Mouse (Mus musculus) stomach, embryonic 14.5 days (tissue): Measurements from ENCODE around the gene Mcpt8. TPM values are rescaled to one million over a fixed set of nuclear protein-coding genes. Genes with fewer than 3 reads are reported as not detected.
"Not testable (repeated sequence)": the region's sequence is repeated elsewhere in the genome, so short reads cannot be mapped to it uniquely, and the experiment has no call there.

Experiments used
- ATAC-seq: fragments of 200-750 bp; cut with Nextera tagmentation; 2 replicates; pipeline ENCODE4 v1.8.0; 2017; ENCODE audit warnings: low read depth, moderate TSS enrichment; ENCODE audit not compliant: insufficient number of reproducible peaks, insufficient read depth, low FRiP score
- H3K27ac ChIP-seq: fragments of 300-500 bp; sonication (generic); 2 replicates; pipeline ENCODE4 v1.5.1; 2014; ENCODE audit warnings: mild to moderate bottlenecking, low read length, moderate library complexity, mixed read lengths
- H3K27me3 ChIP-seq: fragments of 300-500 bp; sonication (generic); 2 replicates; pipeline ENCODE4 v1.6.1; 2014; ENCODE audit warnings: low read length, control low read depth, mixed read lengths; ENCODE audit not compliant: control insufficient read depth, insufficient read depth
- H3K36me3 ChIP-seq: fragments of 300-500 bp; sonication (generic); 2 replicates; pipeline ENCODE4 v1.6.1; 2014; ENCODE audit warnings: mild to moderate bottlenecking, control low read depth, low read length, moderate library complexity, mixed read lengths; ENCODE audit not compliant: control insufficient read depth, insufficient read depth
- H3K4me1 ChIP-seq: fragments of 300-500 bp; sonication (generic); 2 replicates; pipeline ENCODE4 v1.6.1; 2014; ENCODE audit warnings: low read length, control low read depth, mixed read lengths; ENCODE audit not compliant: control insufficient read depth, insufficient read depth
- H3K4me2 ChIP-seq: fragments of 300-500 bp; sonication (generic); replicated peaks from 2 replicates; pipeline ENCODE4 v1.6.1; 2014; ENCODE audit warnings: low read depth, low read length, control low read depth
- H3K4me3 ChIP-seq: fragments of 300-500 bp; sonication (generic); 2 replicates; pipeline ENCODE4 v1.5.1; 2014; ENCODE audit warnings: low read depth, low read length, control low read depth
- H3K9ac ChIP-seq: fragments of 300-500 bp; sonication (generic); replicated peaks from 2 replicates; pipeline ENCODE4 v1.6.1; 2014; ENCODE audit warnings: low read depth, mild to moderate bottlenecking, control low read depth, low read length, moderate library complexity, mixed read lengths
- H3K9me3 ChIP-seq: fragments of 300-500 bp; sonication (generic); 2 replicates; pipeline ENCODE4 v1.6.1; 2016; ENCODE audit warnings: low read depth, low read length, control low read depth; ENCODE audit not compliant: control insufficient read depth
- WGBS: fragments of 180-500 bp; shearing (Covaris S2); extraction: QIAGEN DNeasy Blood & Tissue Kit; methylation state at CpG from one replicate; pipeline ENCODE4 v1.1.7; 2014; 5-methylcytosine and 5-hydroxymethylcytosine counted together
- polyA plus RNA-seq: library from polyadenylated mRNA; unstranded; fragments of >200 nt; fragmentation: Nextera tagmentation; extraction: Ambion mirVana; gene quantifications from 2 replicates; pipeline ENCODE4 v1.2.1, GENCODE M21; 2014

Mcpt8 gene
- polyA plus RNA-seq, 1 experiment from 2014 or later = 1.0 TPM

GRCm38 (mm10) chr14:56105016-56105415 is 19.9 kb upstream of the Mcpt8 start:
- Histone ChIP-seq H3K4me1 (no peaks in the 10 kb centered on the region), H3K9ac (no peak overlapping the region), H3K27ac (no peak overlapping the region), H3K27me3 (no peaks in the 10 kb centered on the region), H3K4me3 (no peak overlapping the region), H3K4me2 (no peak overlapping the region), H3K9me3 (no peaks in the 10 kb centered on the region), H3K36me3 (no peaks in the 10 kb centered on the region)
- ATAC-seq = no peak
- WGBS = 81% methylated on average over 5 of the region's 5 CpGs

- no peak overlapping the region for H3K4me3 ChIP-seq
- 56% methylated on average over 3 of the region's 3 CpGs for WGBS
- H3K9ac ChIP-seq = no peak overlapping the region
- H3K9me3 ChIP-seq = no peaks in the 10 kb centered on the region
- ATAC-seq = no peak
- H3K27me3 ChIP-seq = no peaks in the 10 kb centered on the region
- H3K4me1 ChIP-seq = no peaks in the 10 kb centered on the region
- no peaks in the 10 kb centered on the region for H3K36me3 ChIP-seq
- H3K4me2 ChIP-seq = no peak overlapping the region
- no peak overlapping the region for H3K27ac ChIP-seq
Measured at GRCm38 (mm10) chr14:56103452-56103851, 18.4 kb upstream of the Mcpt8 start.

GRCm38 (mm10) chr14:56102386-56102785 is 17.3 kb upstream of the Mcpt8 start, which contains the start of gene Ctsg:
Ctsg (minus strand) TSS chr14:56102574.
- Histone ChIP-seq H3K9me3 (no peaks in the 10 kb centered on the region), H3K9ac (no peak within 1 kb of the TSS), H3K27ac (no peak within 1 kb of the TSS), H3K4me3 (no peak within 1 kb of the TSS), H3K4me2 (no peak within 1 kb of the TSS), H3K36me3 (no peaks in the 10 kb centered on the region), H3K27me3 (no peaks in the 10 kb centered on the region), H3K4me1 (no peaks in the 10 kb centered on the region)
- no peak for ATAC-seq
- WGBS = 75% methylated on average over 10 of the region's 10 CpGs

- no peak for ATAC-seq
- no peaks in the 10 kb centered on the region for H3K9me3 ChIP-seq
- no peaks in the 10 kb centered on the region for H3K36me3 ChIP-seq
- H3K4me2 ChIP-seq = no peak overlapping the region
- H3K27ac ChIP-seq = no peak overlapping the region
- no peak overlapping the region for H3K9ac ChIP-seq
- no peak overlapping the region for H3K4me3 ChIP-seq
- H3K27me3 ChIP-seq = no peaks in the 10 kb centered on the region
- no peaks in the 10 kb centered on the region for H3K4me1 ChIP-seq
- WGBS = 75% methylated on average over 4 of the region's 4 CpGs
Measured at GRCm38 (mm10) chr14:56098940-56099339, 13.9 kb upstream of the Mcpt8 start.

GRCm38 (mm10) chr14:56097597-56097996 is 12.5 kb upstream of the Mcpt8 start:
- no peaks in the 10 kb centered on the region for H3K9me3 ChIP-seq
- no peak overlapping the region for H3K9ac ChIP-seq
- no peaks in the 10 kb centered on the region for H3K4me1 ChIP-seq
- 66% methylated on average over 1 of the region's 1 CpGs for WGBS
- no peak overlapping the region for H3K4me2 ChIP-seq
- H3K27me3 ChIP-seq = no peaks in the 10 kb centered on the region
- no peaks in the 10 kb centered on the region for H3K36me3 ChIP-seq
- H3K4me3 ChIP-seq = no peak overlapping the region
- ATAC-seq = no peak
- no peak overlapping the region for H3K27ac ChIP-seq

GRCm38 (mm10) chr14:56093353-56093752 is 8.3 kb upstream of the Mcpt8 start:
- ATAC-seq = no peak
- Histone ChIP-seq H3K36me3 (no peaks in the 10 kb centered on the region), H3K27ac (no peak overlapping the region), H3K27me3 (no peaks in the 10 kb centered on the region), H3K4me1 (no peaks in the 10 kb centered on the region), H3K9me3 (no peaks in the 10 kb centered on the region), H3K4me3 (no peak overlapping the region), H3K4me2 (no peak overlapping the region), H3K9ac (no peak overlapping the region)
- 77% methylated on average over 2 of the region's 2 CpGs for WGBS

GRCm38 (mm10) chr14:56086711-56087110 is 1.6 kb upstream of the Mcpt8 start:
- no peak overlapping the region for H3K4me3 ChIP-seq
- H3K4me1 ChIP-seq = no peaks in the 10 kb centered on the region
- H3K27me3 ChIP-seq = no peaks in the 10 kb centered on the region
- H3K36me3 ChIP-seq = no peaks in the 10 kb centered on the region
- ATAC-seq = no peak
- 73% methylated on average over 3 of the region's 3 CpGs for WGBS
- H3K9ac ChIP-seq = no peak overlapping the region
- no peaks in the 10 kb centered on the region for H3K9me3 ChIP-seq
- H3K27ac ChIP-seq = no peak overlapping the region
- H3K4me2 ChIP-seq = no peak overlapping the region

GRCm38 (mm10) chr14:56082016-56082415 is 3.1 kb downstream of the Mcpt8 start:
- no peaks in the 10 kb centered on the region for H3K27me3 ChIP-seq
- H3K9ac ChIP-seq = no peak overlapping the region
- no peak for ATAC-seq
- no peaks in the 10 kb centered on the region for H3K4me1 ChIP-seq
- no peak overlapping the region for H3K27ac ChIP-seq
- WGBS = 86% methylated on average over 4 of the region's 4 CpGs
- H3K36me3 ChIP-seq = no peaks in the 10 kb centered on the region
- no peak overlapping the region for H3K4me3 ChIP-seq
- no peak overlapping the region for H3K4me2 ChIP-seq
- no peaks in the 10 kb centered on the region for H3K9me3 ChIP-seq

GRCm38 (mm10) chr14:56062213-56062612 is 22.9 kb downstream of the Mcpt8 start, which contains the start of gene Mcpt4:
Mcpt4 (minus strand) TSS chr14:56062313.
- ATAC-seq, H3K9ac ChIP-seq: not testable (repeated sequence)
- 75% methylated on average over 3 of the region's 3 CpGs for WGBS

More at GRCm38 (mm10) chr14:56062213-56062612, 22.9 kb downstream of the Mcpt8 start, which contains the start of gene Mcpt4:
- H3K9me3 ChIP-seq, H3K27ac ChIP-seq, H3K4me1 ChIP-seq, H3K4me3 ChIP-seq, H3K4me2 ChIP-seq, H3K27me3 ChIP-seq, H3K36me3 ChIP-seq: not testable (repeated sequence)
